Mouse (Mus musculus) testis, adult 2 months (tissue): ENCODE measurements around the gene Rcl1.

Experiments used
- CTCF ChIP-seq: fragments of 200-500 bp; IDR thresholded peaks from 2 replicates; pipeline ENCODE4 v1.5.1; 2012; ENCODE audit warnings: low read depth, mild to moderate bottlenecking, inconsistent platforms, low read length, moderate library complexity; ENCODE audit not compliant: control insufficient read depth, insufficient read depth, insufficient replicate concordance
- POLR2A ChIP-seq: fragments of 200-500 bp; IDR thresholded peaks from 2 replicates; pipeline ENCODE4 v1.6.1; 2012; ENCODE audit warnings: low read depth, mild to moderate bottlenecking, inconsistent platforms, low read length, moderate library complexity; ENCODE audit not compliant: control insufficient read depth

GRCm38 (mm10) chr19:29185122-29185521 lies 83.9 kb downstream of the Rcl1 start:
- TF ChIP-seq CTCF (no peak), POLR2A (no peak)
